Mouse (Mus musculus) erythroblast, embryonic 14.5 days (primary cell): ENCODE results near the gene Gm49396.

Source experiments
- GATA1 ChIP-seq: IDR thresholded peaks from 2 replicates; pipeline ENCODE4 v1.6.1; 2012; ENCODE audit warnings: low read length, inconsistent platforms, mixed read lengths
- TAL1 ChIP-seq: IDR thresholded peaks from 3 replicates; pipeline ENCODE4 v1.6.1; 2012; ENCODE audit warnings: low read length, inconsistent platforms, mixed read lengths

DNA sequence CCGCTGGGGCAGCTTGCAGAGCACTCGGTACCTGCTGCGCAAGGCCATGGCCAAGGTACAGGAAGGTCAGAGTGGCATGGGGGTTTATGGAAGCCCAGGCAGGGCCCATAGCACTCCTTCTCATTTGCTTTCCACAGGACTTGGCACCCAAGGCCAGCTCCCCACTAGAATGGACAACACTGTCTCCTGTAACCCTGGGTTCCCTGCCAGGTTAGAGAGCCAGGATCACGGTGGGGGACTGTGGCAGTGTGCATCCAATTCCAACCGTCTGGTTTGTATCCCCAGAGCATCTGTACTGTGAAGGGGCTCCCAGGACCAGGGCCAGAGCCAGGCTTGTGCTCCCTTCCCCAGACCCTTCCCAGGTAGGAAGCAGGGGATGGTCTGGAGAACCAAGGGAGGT, 42.3 kb upstream of the Gm49396 start:
- TF ChIP-seq TAL1: no peak
- no peak for TF ChIP-seq GATA1
